Mouse (Mus musculus): ENCODE data around the gene Atp12a. TPM values are rescaled to one million over a fixed set of nuclear protein-coding genes. Genes with fewer than 3 reads are reported as not detected.

Atp12a gene
- polyA plus RNA-seq, 1 experiment from 2014 or later = not detected

DNA sequence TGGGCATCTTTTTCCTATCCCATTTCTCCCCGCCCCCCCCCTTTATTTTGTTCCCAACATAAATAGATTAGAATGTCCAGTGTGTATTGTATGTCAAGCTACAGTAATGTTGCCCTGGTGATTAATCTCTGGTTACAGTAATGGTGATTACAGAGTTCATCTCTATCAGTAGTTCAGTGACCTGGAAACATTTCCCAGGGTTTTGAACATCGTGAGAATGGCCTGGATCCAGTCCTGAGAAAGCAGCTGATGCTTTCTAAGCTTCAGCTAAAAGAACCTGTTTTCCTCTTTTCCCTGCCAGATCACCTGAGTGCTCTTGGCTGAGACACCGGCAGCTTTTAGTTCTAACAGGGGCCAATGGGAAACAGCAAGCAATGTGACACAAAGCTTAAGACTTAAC is 25.4 kb downstream of the Atp12a start:
- H3K27me3 ChIP-seq (ENCODE audit: insufficient read depth, poor library complexity, severe bottlenecking) = no peaks in the 10 kb centered on the region
- H3K27ac ChIP-seq = no peak overlapping the region
- H3K4me1 ChIP-seq = peaks cover 3% of the 10 kb centered on the region
- H3K9me3 ChIP-seq = no peaks in the 10 kb centered on the region
- H3K4me3 ChIP-seq = no peak overlapping the region
- 63% methylated on average over 3 of the region's 3 CpGs for WGBS
- no peaks in the 10 kb centered on the region for H3K36me3 ChIP-seq
- DNase-seq (ENCODE audit: low spot score) = no peak

DNA sequence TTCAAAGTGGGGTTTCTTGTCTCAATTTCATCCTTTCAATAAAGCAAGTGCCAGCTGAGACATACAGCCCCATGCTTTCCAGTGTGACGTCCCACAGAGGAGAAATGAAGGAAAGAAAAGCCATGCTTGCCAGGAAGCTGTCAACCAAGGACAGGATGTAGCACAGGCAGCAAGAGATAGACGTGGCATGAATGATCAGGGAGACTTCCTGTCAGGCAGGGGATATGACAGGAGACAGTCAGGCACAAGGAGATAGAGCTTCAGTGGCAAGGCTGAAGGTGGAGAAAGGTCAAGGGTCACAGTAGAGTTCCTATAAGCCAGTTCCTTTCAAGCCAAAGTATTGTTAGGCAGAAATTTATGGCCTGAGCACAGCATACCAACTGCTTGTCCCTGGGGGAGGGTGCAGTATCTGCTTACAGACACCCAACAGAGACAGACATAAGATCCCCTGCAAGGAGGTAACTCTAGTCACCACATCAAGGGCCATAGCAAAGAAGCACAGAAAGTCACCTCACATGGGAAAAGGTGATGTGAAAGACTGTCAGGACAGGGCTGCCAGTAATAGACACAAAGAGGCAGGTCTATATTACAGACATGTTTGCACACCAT is 28.9 kb downstream of the Atp12a start:
- no peak for DNase-seq (ENCODE audit: low spot score)
- WGBS = 15% methylated on average over 2 of the region's 2 CpGs
- H3K9me3 ChIP-seq = no peaks in the 10 kb centered on the region
- H3K4me3 ChIP-seq = no peak overlapping the region
- peaks cover 3% of the 10 kb centered on the region for H3K4me1 ChIP-seq
- H3K27ac ChIP-seq = no peak overlapping the region; the same call in 1 of the 2 replicates
- no peaks in the 10 kb centered on the region for H3K27me3 ChIP-seq (ENCODE audit: insufficient read depth, poor library complexity, severe bottlenecking)
- H3K36me3 ChIP-seq = no peaks in the 10 kb centered on the region

GRCm38 (mm10) chr14:56398001-56398400 is 33.1 kb downstream of the Atp12a start:
- no peak for DNase-seq (ENCODE audit: low spot score)

GRCm38 (mm10) chr14:56402311-56403071 is 37.6 kb downstream of the Atp12a start, which contains the start of gene Rnf17:
Gene Rnf17 (plus strand): TSS chr14:56402581.
- Histone ChIP-seq H3K9me3 (no peaks in the 10 kb centered on the region), H3K4me3 (peak within 1 kb of the TSS; percentile 47), H3K27ac (peak within 1 kb of the TSS; percentile 43; the same call in 1 of the 2 replicates), H3K27me3 (ENCODE audit: insufficient read depth, poor library complexity, severe bottlenecking) (no peaks in the 10 kb centered on the region), H3K4me1 (no peaks in the 10 kb centered on the region), H3K36me3 (no peaks in the 10 kb centered on the region)
- 59% methylated on average over 34 of the region's 34 CpGs for WGBS
- peak; percentile 80 for DNase-seq (ENCODE audit: low spot score)

More at GRCm38 (mm10) chr14:56398001-56398400, 33.1 kb downstream of the Atp12a start:
- peaks cover 3% of the 10 kb centered on the region for H3K4me1 ChIP-seq
- no peaks in the 10 kb centered on the region for H3K9me3 ChIP-seq
- H3K27ac ChIP-seq = no peak overlapping the region
- no peaks in the 10 kb centered on the region for H3K27me3 ChIP-seq (ENCODE audit: insufficient read depth, poor library complexity, severe bottlenecking)
- no peaks in the 10 kb centered on the region for H3K36me3 ChIP-seq
- no peak overlapping the region for H3K4me3 ChIP-seq

DNA sequence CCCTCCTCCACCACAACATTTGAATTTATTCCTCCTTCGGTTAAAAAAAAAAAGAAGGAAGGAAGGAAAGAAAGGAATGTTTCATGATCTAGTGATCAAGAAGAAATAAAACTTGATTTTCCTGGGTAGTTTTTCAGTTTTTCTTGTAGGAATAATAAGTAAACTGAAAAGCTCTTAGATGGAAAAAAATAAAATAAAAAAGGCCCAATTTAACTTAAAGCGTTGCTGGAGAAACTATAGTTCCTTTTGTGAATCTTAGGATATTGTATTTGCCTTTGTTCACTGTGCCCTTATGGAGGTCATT is 38.2 kb downstream of the Atp12a start:
- WGBS = 87% methylated on average over 2 of the region's 2 CpGs
- no peak for DNase-seq (ENCODE audit: low spot score)
- H3K4me3 ChIP-seq = no peak overlapping the region; the same call in 1 of the 2 replicates
- no peaks in the 10 kb centered on the region for H3K27me3 ChIP-seq (ENCODE audit: insufficient read depth, poor library complexity, severe bottlenecking)
- no peaks in the 10 kb centered on the region for H3K36me3 ChIP-seq
- no peaks in the 10 kb centered on the region for H3K9me3 ChIP-seq
- no peak overlapping the region for H3K27ac ChIP-seq
- no peaks in the 10 kb centered on the region for H3K4me1 ChIP-seq

Other genes with a start within 250 kb of the Atp12a start
- not detected in 2 replicates for gene Gzme, start 244.4 kb upstream of the Atp12a start, polyA plus RNA-seq (2016; fragmentation: Nextera tagmentation; extraction: Ambion mirVana)
- 0.48 TPM in 1 of 2 replicates, not detected in the other for gene Gzmd, start 232.5 kb upstream of the Atp12a start, polyA plus RNA-seq (2016; fragmentation: Nextera tagmentation; extraction: Ambion mirVana)
- gene Gzmg, start 205.5 kb upstream of the Atp12a start, polyA plus RNA-seq (2016; fragmentation: Nextera tagmentation; extraction: Ambion mirVana) = 0.57 TPM in 1 of 2 replicates, not detected in the other
- not detected in 2 replicates for gene Gzmn, start 190.5 kb upstream of the Atp12a start, polyA plus RNA-seq (2016; fragmentation: Nextera tagmentation; extraction: Ambion mirVana)
- 0.29 TPM in 1 of 2 replicates, not detected in the other for gene Gzmf, start 153.7 kb upstream of the Atp12a start, polyA plus RNA-seq (2016; fragmentation: Nextera tagmentation; extraction: Ambion mirVana)
- 0.15 and 0.16 TPM in 2 replicates for gene Gzmc, start 130.4 kb upstream of the Atp12a start, polyA plus RNA-seq (2016; fragmentation: Nextera tagmentation; extraction: Ambion mirVana)
- gene Gzmb, start 102.8 kb upstream of the Atp12a start, polyA plus RNA-seq (2016; fragmentation: Nextera tagmentation; extraction: Ambion mirVana) = 0.09 TPM in 1 of 2 replicates, not detected in the other
- 4.9 and 6.7 TPM in 2 replicates for gene Rnf17, start 37.5 kb downstream of the Atp12a start, polyA plus RNA-seq (2016; fragmentation: Nextera tagmentation; extraction: Ambion mirVana)
- gene Cenpj, start 210.4 kb downstream of the Atp12a start, polyA plus RNA-seq (2016; fragmentation: Nextera tagmentation; extraction: Ambion mirVana) = 12.6 and 12.9 TPM in 2 replicates
- 6.4 and 9.7 TPM in 2 replicates for gene Parp4, start 210.6 kb downstream of the Atp12a start, polyA plus RNA-seq (2016; fragmentation: Nextera tagmentation; extraction: Ambion mirVana)

Measured in heart, embryonic 10.5 days (tissue).